Mouse (Mus musculus): ENCODE results near the gene E130218I03Rik. TPM values are rescaled to one million over a fixed set of nuclear protein-coding genes. Genes with fewer than 3 reads are reported as not detected.
"Not testable (repeated sequence)": the region's sequence is repeated elsewhere in the genome, so short reads cannot be mapped to it uniquely, and the experiment has no call there.

Gene E130218I03Rik
- polyA plus RNA-seq, 1 experiment from 2014 or later = 0.28 TPM

DNA sequence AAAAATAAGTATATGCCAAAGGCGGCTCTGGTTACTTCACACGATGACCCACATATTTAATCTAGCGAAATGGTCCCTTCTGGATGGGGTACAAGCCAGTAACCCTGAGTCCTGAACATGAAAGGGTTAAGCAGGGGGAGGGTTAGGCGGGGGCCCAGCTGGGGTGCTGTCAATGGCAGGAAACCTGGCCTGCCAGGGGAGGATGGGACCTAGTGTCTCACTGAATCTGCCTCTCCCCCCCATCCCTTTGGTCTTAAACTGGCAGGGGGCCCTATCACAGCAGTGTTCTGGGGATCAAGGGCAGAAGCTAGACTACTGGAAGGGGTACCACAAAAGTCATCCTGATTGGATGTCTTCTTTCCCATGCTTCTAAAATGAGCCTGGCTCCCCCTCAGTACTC is 12.4 kb downstream of the E130218I03Rik start:
- no peak overlapping the region for H3K9ac ChIP-seq (ENCODE audit: low read length)
- no peak overlapping the region for H3K4me3 ChIP-seq (ENCODE audit: low read depth, low read length)
- ATAC-seq (ENCODE audit: insufficient read depth, low FRiP score, low TSS enrichment) = no peak
- H3K27ac ChIP-seq (ENCODE audit: low read depth, low read length) = 0 out of 2 replicates have a peak overlapping the region, but pooled peaks have one; percentile 20
- DNase-seq (ENCODE audit: low spot score) = no peak
- H3K9me3 ChIP-seq (ENCODE audit: control insufficient read depth, low read length) = no peaks in the 10 kb centered on the region
- peaks cover 51% of the 10 kb centered on the region for H3K4me1 ChIP-seq (ENCODE audit: control insufficient read depth, insufficient read depth, low read length)
- H3K4me2 ChIP-seq (ENCODE audit: low read depth) = 0 out of 2 replicates have a peak overlapping the region, but pooled peaks have one; percentile 19
- H3K27me3 ChIP-seq (ENCODE audit: control insufficient read depth, insufficient read depth, low read length) = peaks cover 20% of the 10 kb centered on the region
- 14% methylated on average over 4 of the region's 4 CpGs for WGBS
- H3K36me3 ChIP-seq (ENCODE audit: control insufficient read depth, insufficient read depth, low read length) = no peaks in the 10 kb centered on the region

DNA sequence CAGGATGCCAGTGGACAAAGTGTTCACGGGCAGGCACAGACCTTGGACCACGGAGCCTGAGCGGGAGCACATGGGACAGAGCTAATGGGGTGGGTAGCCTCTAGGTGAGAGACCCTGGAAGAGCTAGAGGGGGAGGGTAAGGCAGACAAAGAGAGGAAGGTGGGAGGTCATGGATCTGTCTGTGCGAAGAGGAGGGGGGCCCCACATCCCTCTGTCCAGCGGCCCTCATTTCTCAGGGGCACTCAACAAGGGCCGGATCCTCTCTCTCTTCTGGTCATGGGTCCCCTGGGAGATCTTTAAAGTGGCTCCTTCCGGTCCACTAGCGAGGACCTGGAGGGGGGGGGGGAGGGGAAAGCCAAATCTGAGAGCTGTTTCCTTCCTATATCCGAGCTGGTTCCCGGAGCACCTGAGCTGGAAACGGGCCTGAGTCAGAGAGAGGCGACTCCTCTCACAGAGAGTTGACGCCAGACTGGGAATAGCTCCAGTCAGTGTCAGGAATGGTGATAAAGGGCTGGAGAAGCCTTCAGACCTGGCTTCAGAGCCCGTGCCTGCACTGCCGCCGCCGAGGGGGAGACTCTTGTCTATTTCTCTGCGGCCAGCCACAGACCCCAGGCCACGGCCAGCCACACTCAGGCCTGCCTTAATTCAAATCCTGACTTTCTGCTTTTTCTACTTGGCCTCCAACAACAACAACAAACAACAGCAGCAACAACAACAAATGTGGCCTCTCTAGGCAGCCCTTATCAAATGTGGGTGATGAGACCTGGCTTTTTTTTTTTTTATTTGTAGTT is 13.1 kb downstream of the E130218I03Rik start:
- Histone ChIP-seq H3K4me3 (ENCODE audit: low read depth, low read length) (no peak overlapping the region), H3K9me3 (ENCODE audit: control insufficient read depth, low read length) (no peaks in the 10 kb centered on the region), H3K9ac (ENCODE audit: low read length) (no peak overlapping the region; the same call in 1 of the 2 replicates), H3K27ac (ENCODE audit: low read depth, low read length) (peak overlapping the region; percentile 55; the same call in 1 of the 2 replicates), H3K4me2 (ENCODE audit: low read depth) (0 out of 2 replicates have a peak overlapping the region, but pooled peaks have one; percentile 19), H3K4me1 (ENCODE audit: control insufficient read depth, insufficient read depth, low read length) (peaks cover 47% of the 10 kb centered on the region), H3K36me3 (ENCODE audit: control insufficient read depth, insufficient read depth, low read length) (no peaks in the 10 kb centered on the region), H3K27me3 (ENCODE audit: control insufficient read depth, insufficient read depth, low read length) (peaks cover 13% of the 10 kb centered on the region)
- ATAC-seq (ENCODE audit: insufficient read depth, low FRiP score, low TSS enrichment) (no peak), DNase-seq (ENCODE audit: low spot score) (peak; percentile 42)
- 3% methylated on average over 19 of the region's 19 CpGs for WGBS

DNA sequence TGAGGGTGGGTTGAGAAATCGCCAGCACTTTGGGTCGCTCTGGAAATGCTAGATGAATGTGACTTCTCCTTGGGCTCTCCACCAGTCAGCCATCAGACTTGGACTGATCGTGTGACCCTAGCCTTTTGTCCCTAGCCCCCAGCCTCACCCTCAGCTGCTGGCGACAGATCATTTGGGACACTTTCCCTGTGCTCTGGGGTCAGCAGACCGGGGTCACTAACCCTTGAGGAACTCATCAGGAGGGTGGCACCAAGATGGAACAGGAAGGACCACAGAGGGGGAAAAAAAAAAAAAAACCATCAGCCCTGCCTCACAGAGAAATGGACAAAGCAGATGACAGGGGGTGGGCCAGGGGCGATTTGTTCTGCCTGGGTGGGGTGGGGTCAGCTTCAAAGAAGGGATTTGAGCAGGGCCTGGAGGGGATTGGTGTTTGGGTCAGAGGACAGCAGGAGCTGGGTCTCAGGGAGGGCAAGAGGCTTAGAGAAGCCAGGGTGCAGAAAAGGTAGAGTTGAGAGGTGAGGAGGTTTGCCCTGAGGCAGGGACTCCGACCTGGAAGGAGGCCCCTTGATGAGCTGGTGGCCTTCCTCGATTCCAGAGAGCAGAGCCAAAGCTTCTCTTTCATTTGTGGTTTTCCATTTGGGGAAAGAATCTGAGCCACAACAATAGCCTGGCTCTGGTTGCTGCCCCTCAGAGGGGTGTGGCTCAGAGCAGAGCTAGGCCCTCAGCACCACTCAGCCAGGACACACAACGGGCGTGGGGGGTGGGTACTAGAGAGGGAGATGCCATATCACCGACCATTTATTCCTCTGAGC is 13.9 kb downstream of the E130218I03Rik start:
- H3K4me1 ChIP-seq (ENCODE audit: control insufficient read depth, insufficient read depth, low read length) = peaks cover 39% of the 10 kb centered on the region
- H3K4me2 ChIP-seq (ENCODE audit: low read depth) = no peak overlapping the region
- ATAC-seq (ENCODE audit: insufficient read depth, low FRiP score, low TSS enrichment) (no peak), DNase-seq (ENCODE audit: low spot score) (no peak)
- H3K36me3 ChIP-seq (ENCODE audit: control insufficient read depth, insufficient read depth, low read length) = no peaks in the 10 kb centered on the region
- no peaks in the 10 kb centered on the region for H3K9me3 ChIP-seq (ENCODE audit: control insufficient read depth, low read length)
- peak overlapping the region; percentile 63 for H3K27ac ChIP-seq (ENCODE audit: low read depth, low read length)
- H3K27me3 ChIP-seq (ENCODE audit: control insufficient read depth, insufficient read depth, low read length) = peaks cover 6% of the 10 kb centered on the region
- 3% methylated on average over 11 of the region's 11 CpGs for WGBS
- no peak overlapping the region for H3K4me3 ChIP-seq (ENCODE audit: low read depth, low read length)
- no peak overlapping the region; the same call in 1 of the 2 replicates for H3K9ac ChIP-seq (ENCODE audit: low read length)

DNA sequence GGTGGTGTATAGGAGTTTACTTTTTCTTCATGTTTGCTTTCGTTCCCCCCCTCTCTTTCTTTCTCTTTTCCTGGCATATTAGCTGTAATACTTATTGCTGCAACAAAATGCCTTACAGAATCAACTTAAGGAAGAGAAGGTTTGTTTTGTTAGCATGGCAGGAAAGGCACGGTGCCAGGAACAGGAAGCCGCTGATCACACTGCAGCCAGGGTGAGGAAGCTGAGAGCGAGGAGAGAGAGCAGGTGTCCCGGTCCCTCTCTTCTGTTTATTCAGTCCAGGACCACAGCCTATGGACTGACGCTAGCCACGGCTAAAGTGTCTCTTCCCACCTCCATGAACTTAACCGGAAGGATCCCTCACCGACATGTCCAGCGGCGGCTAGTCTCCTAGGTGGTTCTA is 14.9 kb downstream of the E130218I03Rik start:
- WGBS = 55% methylated on average over 11 of the region's 11 CpGs
- no peak for DNase-seq (ENCODE audit: low spot score)
- 0 out of 2 replicates have a peak, but pooled peaks cover 3% of the 10 kb centered on the region for H3K27me3 ChIP-seq (ENCODE audit: control insufficient read depth, insufficient read depth, low read length)

DNA sequence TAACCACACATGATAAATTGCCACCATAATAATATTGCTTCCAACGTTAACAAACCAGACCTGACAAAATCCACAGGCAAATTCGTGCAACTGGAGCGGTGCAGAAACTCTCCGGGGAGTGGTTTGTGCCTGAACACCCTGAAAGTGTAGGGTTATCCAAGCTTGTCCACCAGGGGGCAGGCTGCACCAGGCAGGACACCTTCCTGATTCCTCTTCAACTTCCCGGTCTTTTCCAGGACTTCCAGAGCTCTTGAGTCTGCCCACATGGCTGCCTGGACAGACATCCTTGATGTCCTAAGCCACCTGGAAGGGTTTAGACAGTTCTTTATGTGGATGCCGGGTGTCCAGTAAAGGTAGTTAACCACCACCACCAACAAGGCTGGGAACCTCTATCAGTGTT is 19.7 kb downstream of the E130218I03Rik start:
- Histone ChIP-seq H3K4me3 (ENCODE audit: low read depth, low read length) (no peak overlapping the region), H3K9ac (ENCODE audit: low read length) (no peak overlapping the region), H3K9me3 (ENCODE audit: control insufficient read depth, low read length) (no peaks in the 10 kb centered on the region), H3K4me2 (ENCODE audit: low read depth) (no peak overlapping the region), H3K27me3 (ENCODE audit: control insufficient read depth, insufficient read depth, low read length) (no peaks in the 10 kb centered on the region), H3K27ac (ENCODE audit: low read depth, low read length) (no peak overlapping the region), H3K4me1 (ENCODE audit: control insufficient read depth, insufficient read depth, low read length) (no peaks in the 10 kb centered on the region), H3K36me3 (ENCODE audit: control insufficient read depth, insufficient read depth, low read length) (no peaks in the 10 kb centered on the region)
- 33% methylated on average over 6 of the region's 6 CpGs for WGBS
- DNase-seq (ENCODE audit: low spot score) (peak; percentile 57), ATAC-seq (ENCODE audit: insufficient read depth, low FRiP score, low TSS enrichment) (no peak)

More for the DNA sequence above, 14.9 kb downstream of the E130218I03Rik start:
- no peaks in the 10 kb centered on the region for H3K9me3 ChIP-seq (ENCODE audit: control insufficient read depth, low read length)
- ATAC-seq (ENCODE audit: insufficient read depth, low FRiP score, low TSS enrichment) = no peak
- H3K4me1 ChIP-seq (ENCODE audit: control insufficient read depth, insufficient read depth, low read length) = peaks cover 31% of the 10 kb centered on the region
- H3K9ac ChIP-seq (ENCODE audit: low read length) = no peak overlapping the region
- H3K4me2 ChIP-seq (ENCODE audit: low read depth) = no peak overlapping the region
- no peak overlapping the region for H3K27ac ChIP-seq (ENCODE audit: low read depth, low read length)
- H3K36me3 ChIP-seq (ENCODE audit: control insufficient read depth, insufficient read depth, low read length) = no peaks in the 10 kb centered on the region
- H3K4me3 ChIP-seq (ENCODE audit: low read depth, low read length) = no peak overlapping the region

DNA sequence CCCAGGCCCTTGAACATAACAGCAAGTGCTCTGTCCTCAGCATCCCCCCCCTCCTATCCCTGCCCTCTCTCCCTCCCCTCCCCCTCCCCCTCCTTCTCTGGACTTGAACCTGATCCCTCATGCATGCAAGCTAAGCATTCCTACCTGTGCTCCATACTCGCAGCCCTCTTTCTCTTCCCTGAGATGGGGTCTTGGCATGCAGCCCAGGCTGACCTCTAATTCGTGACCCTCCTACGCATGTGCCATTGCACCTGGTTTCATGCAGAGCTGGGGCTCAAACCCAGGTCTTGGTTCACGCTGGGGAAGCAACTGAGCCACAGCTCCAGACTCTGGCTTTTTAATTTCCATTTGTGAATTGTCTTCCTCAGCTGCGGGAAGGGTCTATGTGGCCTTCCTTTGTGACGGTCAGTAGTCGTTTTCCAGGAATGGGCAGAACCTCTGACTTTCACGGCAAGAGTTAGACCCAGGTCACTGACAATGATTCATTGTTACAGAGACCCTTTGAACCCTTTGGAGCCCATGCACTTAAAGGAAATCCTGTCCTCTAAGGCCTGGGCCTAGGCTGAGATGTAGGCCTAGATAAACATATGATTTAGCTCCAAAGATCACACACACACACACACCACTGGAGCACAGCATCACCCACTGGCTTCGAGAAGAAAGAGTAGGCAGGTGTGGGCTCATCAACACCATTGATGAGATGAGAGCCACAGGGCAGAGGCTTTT is 22.6 kb downstream of the E130218I03Rik start:
- Histone ChIP-seq H3K4me1 (ENCODE audit: control insufficient read depth, insufficient read depth, low read length) (no peaks in the 10 kb centered on the region), H3K27ac (ENCODE audit: low read depth, low read length) (no peak overlapping the region), H3K9me3 (ENCODE audit: control insufficient read depth, low read length) (no peaks in the 10 kb centered on the region), H3K4me2 (ENCODE audit: low read depth) (no peak overlapping the region), H3K27me3 (ENCODE audit: control insufficient read depth, insufficient read depth, low read length) (no peaks in the 10 kb centered on the region), H3K9ac (ENCODE audit: low read length) (no peak overlapping the region), H3K4me3 (ENCODE audit: low read depth, low read length) (no peak overlapping the region), H3K36me3 (ENCODE audit: control insufficient read depth, insufficient read depth, low read length) (no peaks in the 10 kb centered on the region)
- ATAC-seq (ENCODE audit: insufficient read depth, low FRiP score, low TSS enrichment) = no peak
- DNase-seq (ENCODE audit: low spot score) = no peak
- 58% methylated on average over 9 of the region's 9 CpGs for WGBS

DNA sequence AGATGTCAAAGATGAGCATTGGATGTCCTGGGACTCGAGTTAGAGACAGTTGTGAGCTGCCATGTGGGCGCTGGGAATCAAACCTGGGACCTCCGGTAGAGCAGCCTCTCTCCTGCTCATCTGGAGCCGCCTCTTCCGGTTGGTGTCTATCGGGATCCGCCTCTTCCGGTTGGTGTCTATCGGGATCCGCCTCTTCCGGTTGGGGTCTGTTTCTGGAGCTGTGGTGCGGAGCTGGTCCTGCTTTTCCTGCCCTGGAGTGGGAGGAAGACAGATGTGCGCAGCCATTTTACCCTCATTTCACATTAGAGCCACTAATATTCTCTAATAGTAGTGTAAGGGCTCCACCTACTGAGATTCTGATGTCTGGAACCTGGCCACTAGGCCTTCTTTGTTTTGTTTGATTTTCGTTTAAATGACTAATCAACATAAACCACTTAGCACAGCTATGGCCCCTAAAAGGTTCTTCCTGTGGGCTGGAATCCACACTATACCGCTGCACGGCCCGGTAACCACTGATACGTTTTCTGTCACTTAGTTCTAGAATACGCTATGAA is 24.7 kb downstream of the E130218I03Rik start:
- Histone ChIP-seq H3K36me3 (ENCODE audit: control insufficient read depth, insufficient read depth, low read length) (no peaks in the 10 kb centered on the region), H3K9me3 (ENCODE audit: control insufficient read depth, low read length) (no peaks in the 10 kb centered on the region), H3K4me1 (ENCODE audit: control insufficient read depth, insufficient read depth, low read length) (no peaks in the 10 kb centered on the region), H3K4me2 (ENCODE audit: low read depth) (no peak overlapping the region), H3K4me3 (ENCODE audit: low read depth, low read length) (no peak overlapping the region), H3K9ac (ENCODE audit: low read length) (no peak overlapping the region), H3K27me3 (ENCODE audit: control insufficient read depth, insufficient read depth, low read length) (no peaks in the 10 kb centered on the region), H3K27ac (ENCODE audit: low read depth, low read length) (no peak overlapping the region)
- DNase-seq (ENCODE audit: low spot score) = no peak
- 92% methylated on average over 19 of the region's 19 CpGs for WGBS
- ATAC-seq (ENCODE audit: insufficient read depth, low FRiP score, low TSS enrichment) = no peak

DNA sequence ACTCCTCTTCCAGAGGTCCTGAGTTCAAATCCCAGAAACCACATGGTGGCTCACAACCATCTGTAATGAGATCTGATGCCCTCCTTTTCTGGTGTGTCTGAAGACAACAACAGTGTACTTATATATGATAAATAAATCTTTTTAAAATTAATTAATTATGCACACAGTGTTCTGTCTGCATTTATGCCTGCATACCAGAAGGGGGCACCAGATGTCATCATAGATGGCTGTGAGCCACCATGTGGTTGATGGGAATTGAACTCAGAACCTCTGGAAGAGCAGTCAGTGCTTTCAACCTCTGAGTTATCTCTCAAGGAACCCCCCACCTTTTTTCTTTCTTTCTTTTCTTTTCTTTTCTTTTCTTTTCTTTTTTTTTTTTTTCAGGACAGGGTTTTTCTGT is 26.2 kb downstream of the E130218I03Rik start:
- H3K27ac ChIP-seq (ENCODE audit: low read depth, low read length); ATAC-seq (ENCODE audit: insufficient read depth, low FRiP score, low TSS enrichment); H3K4me3 ChIP-seq (ENCODE audit: low read depth, low read length); H3K27me3 ChIP-seq (ENCODE audit: control insufficient read depth, insufficient read depth, low read length); H3K9me3 ChIP-seq (ENCODE audit: control insufficient read depth, low read length); DNase-seq (ENCODE audit: low spot score); H3K4me2 ChIP-seq (ENCODE audit: low read depth); H3K4me1 ChIP-seq (ENCODE audit: control insufficient read depth, insufficient read depth, low read length); H3K9ac ChIP-seq (ENCODE audit: low read length); H3K36me3 ChIP-seq (ENCODE audit: control insufficient read depth, insufficient read depth, low read length): not testable (repeated sequence)

Data from neural tube, embryonic 11.5 days (tissue).